Mouse (Mus musculus) olfactory bulb, adult 2 months (tissue): ENCODE measurements around the gene Col15a1.

ENCODE experiments used
- CTCF ChIP-seq: fragments of 200-500 bp; IDR thresholded peaks from 2 replicates; pipeline ENCODE4 v1.5.1; 2012; ENCODE audit warnings: low read depth, mild to moderate bottlenecking, low read length, moderate library complexity; ENCODE audit not compliant: insufficient read depth
- POLR2A ChIP-seq: fragments of 200-500 bp; IDR thresholded peaks from 2 replicates; pipeline ENCODE4 v1.6.1; 2012; ENCODE audit warnings: mild to moderate bottlenecking, low read depth, low read length, moderate library complexity; ENCODE audit not compliant: insufficient read depth

DNA sequence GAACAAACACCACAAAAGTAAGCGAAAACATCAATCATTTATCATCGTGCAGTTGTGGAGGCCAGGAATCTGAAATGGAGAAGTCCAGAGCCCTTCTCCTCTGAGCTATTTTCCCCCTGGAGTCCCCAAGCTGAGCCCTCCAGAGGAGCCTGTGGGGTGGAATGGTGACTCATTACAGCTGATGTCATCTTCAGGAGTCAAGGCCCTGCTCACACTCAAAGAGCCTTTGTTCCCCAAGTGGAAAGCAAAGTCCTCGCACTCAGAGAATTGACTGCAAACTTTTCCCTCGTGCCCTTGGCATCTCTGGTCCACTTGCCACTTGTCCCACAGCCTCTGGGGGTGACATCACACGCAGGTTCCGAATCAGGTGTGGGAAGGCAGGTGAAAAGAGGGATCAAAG, 23.4 kb downstream of the Col15a1 start:
- TF ChIP-seq CTCF = no peak
- TF ChIP-seq POLR2A = no peak
